Mouse (Mus musculus): ENCODE measurements around the gene Cpn1.

GRCm38 (mm10) chr19:43957402-43957801 lies 29.0 kb downstream of the Cpn1 start:
- no peak for TF ChIP-seq GATA1 (IDR thresholded peaks at IDR 0.05; ENCODE audit: borderline replicate concordance, low read length)
- no peak for TF ChIP-seq CTCF (IDR thresholded peaks at IDR 0.05; ENCODE audit: low read depth, low read length)
- TF ChIP-seq POLR2AphosphoS5 (IDR thresholded peaks at IDR 0.05; ENCODE audit: insufficient replicate concordance, low read depth, low read length): no peak
- no peak for TF ChIP-seq GATA2 (IDR thresholded peaks at IDR 0.05; ENCODE audit: borderline replicate concordance, low read depth, low read length)

Data from G1E (cell line).